Mouse (Mus musculus) G1E (cell line): ENCODE results near the gene 1300017J02Rik. TPM values are rescaled to one million over a fixed set of nuclear protein-coding genes. Genes with fewer than 3 reads are reported as not detected.

Experiments
- ATAC-seq: 2 replicates; pipeline ENCODE4 v1.8.0; 2016; ENCODE audit warnings: mild to moderate bottlenecking; ENCODE audit not compliant: insufficient number of reproducible peaks, poor library complexity, low FRiP score, severe bottlenecking; ENCODE audit errors: extremely low read depth
- DNase-seq: peaks from one replicate; pipeline ENCODE4 v3.0.0; 2012; ENCODE audit warnings: low spot score
- H3K27me3 ChIP-seq: 2 replicates; pipeline ENCODE4 v1.6.1; 2012; ENCODE audit warnings: mild to moderate bottlenecking, low read length, inconsistent platforms; ENCODE audit not compliant: insufficient read depth
- H3K36me3 ChIP-seq: replicated peaks from 2 replicates; pipeline ENCODE3; 2012; ENCODE audit warnings: mild to moderate bottlenecking, inconsistent platforms
- H3K4me1 ChIP-seq: 2 replicates; pipeline ENCODE4 v1.6.1; 2012; ENCODE audit warnings: low read depth, low read length, inconsistent platforms, mixed read lengths; ENCODE audit not compliant: insufficient read depth
- H3K4me3 ChIP-seq: 2 replicates; pipeline ENCODE4 v1.5.1; 2012; ENCODE audit warnings: low read depth, mild to moderate bottlenecking, inconsistent platforms, low read length, moderate library complexity, mixed read lengths
- H3K9me3 ChIP-seq: replicated peaks from 2 replicates; pipeline ENCODE4 v1.6.1; 2012; ENCODE audit warnings: inconsistent platforms
- CTCF ChIP-seq: IDR thresholded peaks from 2 replicates; pipeline ENCODE4 v1.5.1; 2012; ENCODE audit warnings: low read depth, low read length, inconsistent platforms, mixed read lengths
- GATA1 ChIP-seq: IDR thresholded peaks from 2 replicates; pipeline ENCODE4 v1.6.1; 2012; ENCODE audit warnings: borderline replicate concordance, low read length, inconsistent platforms, mixed read lengths
- GATA2 ChIP-seq: IDR thresholded peaks from 2 replicates; pipeline ENCODE4 v1.6.1; 2012; ENCODE audit warnings: low read depth, low read length, inconsistent platforms, borderline replicate concordance
- POLR2AphosphoS5 ChIP-seq: IDR thresholded peaks from 2 replicates; pipeline ENCODE4 v1.6.1; 2012; ENCODE audit warnings: low read depth, low read length, inconsistent platforms; ENCODE audit not compliant: insufficient replicate concordance
- TAL1 ChIP-seq: conservative IDR thresholded peaks from 2 replicates; pipeline ENCODE4 v1.6.1; 2012; ENCODE audit warnings: low read depth, low read length, inconsistent platforms, mixed read lengths
- polyA plus RNA-seq: library from polyadenylated mRNA; stranded (reverse); fragments of >175 nt; gene quantifications from 2 replicates; pipeline ENCODE4 v1.2.3, GENCODE M21; 2012
- total RNA-seq, 2 experiments: library from RNA; stranded (forward) in 1 of 2; stranded (reverse) in 1 of 2; fragments of 200-1000 nt in 1 of 2; fragments of >200 nt in 1 of 2; fragmentation: Nextera tagmentation in 1 of 2; gene quantifications; 2 replicates each; pipeline ENCODE4 v1.2.3; 2014 to 2017

Gene 1300017J02Rik
- total and polyA plus RNA-seq, 3 experiments = 6.9 to 42.4 (median 31.9) TPM

DNA sequence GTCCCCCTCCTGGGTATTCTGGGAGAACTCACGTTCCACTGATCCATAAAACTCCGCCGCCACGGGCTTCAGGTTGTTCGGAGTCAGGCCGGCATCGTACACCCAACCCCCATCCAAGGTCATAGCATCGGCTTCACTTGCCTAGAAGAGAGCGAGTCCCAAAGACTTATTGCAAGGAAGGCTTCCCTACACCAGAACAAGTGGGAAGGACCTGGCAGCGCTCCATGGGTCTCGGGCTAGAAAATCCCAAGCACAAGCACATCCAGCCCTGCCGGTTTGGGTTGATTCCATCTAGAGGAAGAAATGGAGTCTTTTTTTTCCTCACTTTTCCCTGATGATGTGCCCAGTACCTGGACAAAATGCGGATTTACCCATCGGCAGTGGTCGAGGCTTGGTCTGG is 78.1 kb downstream of the 1300017J02Rik start:
- H3K36me3 ChIP-seq = no peaks in the 10 kb centered on the region
- peaks cover 29% of the 10 kb centered on the region for H3K27me3 ChIP-seq
- H3K4me3 ChIP-seq = no peak overlapping the region
- no peak for DNase-seq
- no peak for ATAC-seq
- H3K9me3 ChIP-seq = no peaks in the 10 kb centered on the region
- H3K4me1 ChIP-seq = peaks cover 32% of the 10 kb centered on the region
- TF ChIP-seq TAL1 (no peak), POLR2AphosphoS5 (no peak), GATA2 (no peak), GATA1 (no peak), CTCF (no peak)

DNA sequence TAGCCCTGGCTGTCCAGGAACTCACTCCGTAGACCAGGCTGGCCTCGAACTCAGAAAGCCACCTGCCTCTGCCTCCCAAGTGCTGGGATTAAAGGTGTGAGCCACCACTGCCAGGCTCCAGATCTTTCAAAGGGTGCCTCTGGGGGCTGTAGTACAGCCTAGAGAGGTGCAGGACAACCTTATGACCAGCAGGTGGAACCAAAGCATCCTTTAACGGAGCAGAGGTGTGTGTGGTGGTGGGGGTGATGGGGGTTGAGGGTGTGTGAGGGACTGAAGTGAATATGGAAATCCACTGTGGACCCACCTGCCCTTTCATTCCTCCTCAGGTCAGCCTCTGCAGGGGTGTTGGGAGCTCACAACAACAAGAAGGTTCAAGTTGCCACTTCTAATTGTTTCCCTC is 79.4 kb downstream of the 1300017J02Rik start:
- H3K4me3 ChIP-seq = no peak overlapping the region
- no peak for TF ChIP-seq GATA1
- TF ChIP-seq CTCF = 0 out of 2 replicates have a peak, but pooled peaks have one; percentile 0
- TF ChIP-seq GATA2 = no peak
- ATAC-seq (peak; percentile 62), DNase-seq (peak; percentile 44)
- H3K36me3 ChIP-seq = no peaks in the 10 kb centered on the region
- H3K9me3 ChIP-seq = no peaks in the 10 kb centered on the region
- peaks cover 29% of the 10 kb centered on the region for H3K4me1 ChIP-seq
- H3K27me3 ChIP-seq = peaks cover 29% of the 10 kb centered on the region

DNA sequence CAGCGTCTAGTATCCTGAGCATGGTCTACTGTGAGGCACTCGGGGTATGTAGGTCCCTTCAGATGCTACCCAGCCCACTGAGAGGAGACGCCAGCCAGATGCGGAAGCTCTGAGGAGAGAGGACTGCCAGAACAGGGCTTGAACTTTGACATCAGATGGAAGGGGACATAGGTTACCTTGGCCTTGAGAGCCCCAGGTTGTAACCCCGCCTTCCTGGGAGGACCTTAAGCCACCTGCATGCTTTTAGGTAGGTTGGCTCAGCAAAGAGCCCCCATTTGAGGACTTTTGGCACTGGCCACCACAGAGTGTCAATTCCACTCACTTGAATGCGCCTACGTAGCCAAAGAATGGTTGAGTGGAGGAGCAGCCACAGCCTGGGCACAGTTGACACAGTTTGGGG is 80.2 kb downstream of the 1300017J02Rik start:
- no peak overlapping the region for H3K4me3 ChIP-seq
- H3K9me3 ChIP-seq = no peaks in the 10 kb centered on the region
- TF ChIP-seq POLR2AphosphoS5 (no peak), GATA1 (no peak), TAL1 (no peak), CTCF (no peak), GATA2 (no peak)
- peaks cover 25% of the 10 kb centered on the region for H3K27me3 ChIP-seq
- DNase-seq (no peak), ATAC-seq (no peak)
- peaks cover 23% of the 10 kb centered on the region for H3K4me1 ChIP-seq
- H3K36me3 ChIP-seq = no peaks in the 10 kb centered on the region

DNA sequence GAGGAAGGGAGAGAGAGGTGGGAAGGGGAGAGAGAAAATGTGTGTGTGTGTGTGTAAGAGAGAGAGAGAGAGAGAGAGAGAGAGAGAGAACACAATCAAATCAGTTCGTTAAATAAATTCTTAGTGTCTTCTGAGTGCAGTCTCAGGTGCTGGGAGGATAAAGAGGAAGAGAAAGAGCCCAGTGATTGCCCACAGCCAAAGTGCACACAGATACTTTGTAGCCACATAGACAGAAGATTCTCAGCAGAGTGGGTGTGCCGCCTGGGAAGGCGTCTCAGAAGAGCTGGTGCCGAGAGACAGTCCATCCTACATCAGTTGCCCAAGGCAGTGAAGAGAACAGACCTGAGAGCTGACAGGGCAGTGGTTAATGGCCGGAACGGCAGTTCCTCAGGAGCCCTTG is 90.6 kb downstream of the 1300017J02Rik start:
- no peak for ATAC-seq
- TF ChIP-seq POLR2AphosphoS5 (no peak), CTCF (no peak), GATA2 (no peak)
- H3K9me3 ChIP-seq = no peaks in the 10 kb centered on the region
- H3K36me3 ChIP-seq = no peaks in the 10 kb centered on the region
- no peak for DNase-seq
- H3K4me1 ChIP-seq = no peaks in the 10 kb centered on the region
- H3K4me3 ChIP-seq = no peak overlapping the region
- H3K27me3 ChIP-seq = peaks cover 24% of the 10 kb centered on the region

DNA sequence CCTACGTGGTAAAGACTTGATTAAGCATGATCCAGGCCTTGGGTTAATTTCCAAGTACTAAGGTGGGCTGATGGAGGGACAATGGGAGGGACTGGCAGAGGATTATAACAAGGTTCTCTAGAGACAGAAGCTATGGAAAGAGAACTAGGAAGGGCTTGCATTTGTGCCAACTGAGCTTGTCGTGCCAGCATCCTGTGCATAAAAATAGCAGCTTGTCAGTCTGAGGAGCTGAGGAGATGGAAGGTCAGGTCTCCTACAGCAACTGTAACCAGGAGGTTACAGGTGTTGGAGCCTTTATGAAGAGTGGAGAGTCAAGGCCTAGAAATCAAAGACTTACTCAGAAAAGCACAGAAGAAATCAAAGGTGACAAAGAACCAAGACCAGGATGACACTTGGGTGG is 91.3 kb downstream of the 1300017J02Rik start:
- TF ChIP-seq TAL1 (no peak), GATA2 (no peak), GATA1 (no peak), POLR2AphosphoS5 (no peak), CTCF (no peak)
- Histone ChIP-seq H3K4me3 (no peak overlapping the region), H3K4me1 (no peaks in the 10 kb centered on the region), H3K36me3 (no peaks in the 10 kb centered on the region), H3K27me3 (peaks cover 26% of the 10 kb centered on the region), H3K9me3 (no peaks in the 10 kb centered on the region)
- ATAC-seq = no peak
- no peak for DNase-seq

DNA sequence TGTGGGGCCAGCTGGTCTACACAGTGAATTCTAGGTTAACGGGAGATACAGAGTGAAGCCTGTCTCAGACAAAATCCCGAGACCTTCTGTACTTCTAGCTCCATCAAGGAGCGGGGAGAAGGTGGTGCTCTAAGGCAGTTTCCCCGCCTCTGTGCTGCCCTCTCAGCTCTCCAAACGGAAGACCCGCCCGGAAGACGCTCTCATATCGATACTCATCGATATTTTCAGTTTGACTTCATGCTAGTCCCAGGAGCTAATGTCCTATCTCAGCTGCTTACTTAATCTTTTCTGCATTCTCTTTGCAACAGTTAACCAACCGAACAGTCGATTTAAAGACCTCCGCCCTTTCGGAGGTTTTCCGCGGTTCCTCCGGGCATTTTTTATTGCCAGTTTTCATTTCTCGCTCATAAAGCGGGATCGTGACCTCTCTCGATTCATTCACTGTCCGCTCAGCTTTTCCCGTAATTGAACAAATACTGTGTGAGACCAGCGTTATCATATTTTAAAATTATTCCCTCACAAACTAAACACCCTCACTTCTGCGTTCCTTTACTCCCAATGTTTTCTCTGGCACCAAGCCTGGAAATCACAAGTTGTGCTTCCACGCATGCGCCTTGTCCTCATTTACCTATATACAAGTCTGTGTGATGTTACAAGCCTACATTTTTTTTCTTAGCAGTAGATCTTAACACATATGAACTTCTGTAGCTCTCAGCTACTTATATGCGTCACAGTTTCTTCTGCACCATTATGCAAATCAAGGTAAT is 92.0 kb downstream of the 1300017J02Rik start:
- no peak for ATAC-seq
- Histone ChIP-seq H3K4me1 (0 out of 2 replicates have a peak, but pooled peaks cover 3% of the 10 kb centered on the region), H3K9me3 (no peaks in the 10 kb centered on the region), H3K27me3 (peaks cover 29% of the 10 kb centered on the region), H3K4me3 (no peak overlapping the region), H3K36me3 (no peaks in the 10 kb centered on the region)
- TF ChIP-seq CTCF = no peak
- TF ChIP-seq TAL1 = no peak
- TF ChIP-seq GATA2 = no peak
- no peak for TF ChIP-seq POLR2AphosphoS5
- no peak for TF ChIP-seq GATA1
- DNase-seq = no peak

DNA sequence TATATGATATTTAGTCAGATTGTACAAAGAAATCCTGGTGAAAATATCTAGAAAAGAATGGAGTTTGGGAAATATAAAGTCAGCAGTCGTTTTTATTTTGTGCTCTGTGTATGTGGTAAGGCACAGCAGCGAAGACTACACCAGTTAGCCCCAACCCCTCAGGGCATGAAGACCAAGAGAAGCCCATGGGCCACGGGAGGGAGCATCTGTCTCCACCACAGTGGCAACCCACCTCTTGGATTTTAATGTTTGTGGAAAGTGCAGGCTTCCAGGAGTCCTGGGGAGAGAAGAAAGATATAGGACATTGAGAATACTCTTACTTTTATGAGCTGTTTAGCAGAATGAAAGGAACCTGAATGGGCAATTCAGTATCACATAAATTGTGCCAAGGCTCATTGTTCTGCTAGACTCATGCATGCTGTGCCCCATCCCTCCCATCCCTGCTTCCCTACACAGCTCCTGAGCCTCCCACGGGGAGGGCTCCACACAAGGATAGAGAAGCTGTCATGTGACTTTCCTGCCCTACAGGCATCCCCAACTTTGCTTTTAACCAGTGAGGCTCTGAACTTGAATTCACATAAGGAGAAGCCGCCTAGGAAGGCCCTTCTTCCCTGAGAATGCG is 96.0 kb downstream of the 1300017J02Rik start:
- no peak for ATAC-seq
- TF ChIP-seq TAL1 (no peak), GATA1 (no peak), GATA2 (no peak), POLR2AphosphoS5 (no peak), CTCF (no peak)
- Histone ChIP-seq H3K9me3 (0 out of 2 replicates have a peak, but pooled peaks cover 2% of the 10 kb centered on the region), H3K36me3 (no peaks in the 10 kb centered on the region), H3K4me3 (no peak overlapping the region), H3K27me3 (peaks cover 11% of the 10 kb centered on the region), H3K4me1 (peaks cover 18% of the 10 kb centered on the region)
- no peak for DNase-seq
